Mouse (Mus musculus) kidney, adult 2 months (tissue): ENCODE data around the gene Psme2. TPM values are rescaled to one million over a fixed set of nuclear protein-coding genes. Genes with fewer than 3 reads are reported as not detected.
A peak's percentile ranks its signal among the peaks of the same experiment; 100 is the strongest.

Experiments used
- DNase-seq: peaks from one replicate; pipeline ENCODE4 v3.0.0; 2021
- H3K27ac ChIP-seq: fragments of 200-500 bp; 2 replicates; pipeline ENCODE4 v1.5.1; 2012; ENCODE audit warnings: low read depth, low read length, control low read depth, inconsistent platforms; ENCODE audit not compliant: insufficient read depth
- H3K27me3 ChIP-seq: fragments of 200-500 bp; replicated peaks from 2 replicates; pipeline ENCODE4 v1.6.1; 2012; ENCODE audit warnings: mild to moderate bottlenecking, moderate library complexity, low read length, inconsistent platforms; ENCODE audit not compliant: control insufficient read depth, insufficient read depth
- H3K36me3 ChIP-seq: fragments of 200-500 bp; 2 replicates; pipeline ENCODE4 v1.6.1; 2012; ENCODE audit warnings: mild to moderate bottlenecking, moderate library complexity, low read length, inconsistent platforms; ENCODE audit not compliant: control insufficient read depth, insufficient read depth
- H3K4me1 ChIP-seq: fragments of 200-500 bp; 2 replicates; pipeline ENCODE4 v1.6.1; 2011; ENCODE audit warnings: low read length; ENCODE audit not compliant: control insufficient read depth, insufficient read depth
- H3K4me3 ChIP-seq: fragments of 200-500 bp; 2 replicates; pipeline ENCODE4 v1.5.1; 2011; ENCODE audit warnings: mild to moderate bottlenecking, low read depth, low read length, control low read depth; ENCODE audit not compliant: insufficient read depth
- CTCF ChIP-seq: fragments of 200-500 bp; conservative IDR thresholded peaks from 2 replicates; pipeline ENCODE4 v1.5.1; 2011; ENCODE audit warnings: low read depth, mild to moderate bottlenecking, control low read depth, low read length, moderate library complexity, mixed read lengths; ENCODE audit not compliant: insufficient read depth, insufficient read length
- POLR2A ChIP-seq: fragments of 200-500 bp; IDR thresholded peaks from one replicate; pipeline ENCODE4 v1.6.1; 2011; ENCODE audit warnings: low read depth, low read length, control low read depth
- WGBS: fragments of 180-500 bp; shearing (Covaris S2); methylation state at CpG from one replicate; pipeline ENCODE4 v1.1.7; 2018; 5-methylcytosine and 5-hydroxymethylcytosine counted together
- polyA plus RNA-seq: library from polyadenylated mRNA; depleted of rRNA; stranded (reverse); fragments of >200 nt; gene quantifications from 2 replicates; pipeline ENCODE4 v1.2.3, GENCODE M21; 2012

The Psme2 gene
- polyA plus RNA-seq, 1 experiment = 60.2 TPM

DNA sequence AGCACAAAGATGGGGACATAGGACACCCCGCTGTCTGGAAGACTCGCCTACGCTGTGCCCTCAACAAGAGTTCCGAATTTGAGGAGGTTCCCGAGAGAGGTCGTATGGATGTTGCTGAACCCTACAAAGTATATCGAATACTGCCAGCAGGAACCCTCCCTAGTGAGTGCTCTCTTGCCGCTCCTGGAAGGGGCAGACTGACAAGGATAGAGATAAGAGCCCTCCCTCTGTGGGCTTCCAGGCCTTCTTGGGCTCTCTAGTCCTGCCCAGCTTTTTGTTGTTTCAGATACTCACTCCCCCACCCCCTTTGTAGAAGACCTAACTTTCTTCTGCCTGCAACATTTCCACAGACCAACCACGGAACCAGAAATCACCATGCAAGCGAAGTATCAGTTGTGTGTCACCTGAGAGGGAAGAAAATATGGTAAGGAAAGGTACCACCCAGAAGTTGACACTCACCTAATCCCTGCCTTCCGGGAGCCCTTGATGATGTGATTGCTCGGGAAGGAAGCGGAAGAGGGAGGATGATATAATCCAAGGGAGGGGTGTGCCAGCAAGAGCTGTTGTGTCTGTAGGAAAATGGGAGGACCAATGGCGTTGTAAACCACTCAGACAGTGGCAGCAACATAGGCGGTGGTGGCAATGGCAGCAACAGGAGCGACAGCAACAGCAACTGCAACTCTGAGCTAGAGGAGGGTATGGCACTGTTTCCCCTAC lies 15.0 kb upstream of the Psme2 start:
- H3K4me3 ChIP-seq = no peak overlapping the region
- H3K27me3 ChIP-seq = no peaks in the 10 kb centered on the region
- no peak overlapping the region for H3K27ac ChIP-seq
- no peak for DNase-seq
- H3K36me3 ChIP-seq = peaks cover 10% of the 10 kb centered on the region
- TF ChIP-seq CTCF (no peak), POLR2A (no peak)
- H3K4me1 ChIP-seq = peaks cover 6% of the 10 kb centered on the region; the same call in 1 of the 2 replicates
- 91% methylated on average over 16 of the region's 16 CpGs for WGBS

DNA sequence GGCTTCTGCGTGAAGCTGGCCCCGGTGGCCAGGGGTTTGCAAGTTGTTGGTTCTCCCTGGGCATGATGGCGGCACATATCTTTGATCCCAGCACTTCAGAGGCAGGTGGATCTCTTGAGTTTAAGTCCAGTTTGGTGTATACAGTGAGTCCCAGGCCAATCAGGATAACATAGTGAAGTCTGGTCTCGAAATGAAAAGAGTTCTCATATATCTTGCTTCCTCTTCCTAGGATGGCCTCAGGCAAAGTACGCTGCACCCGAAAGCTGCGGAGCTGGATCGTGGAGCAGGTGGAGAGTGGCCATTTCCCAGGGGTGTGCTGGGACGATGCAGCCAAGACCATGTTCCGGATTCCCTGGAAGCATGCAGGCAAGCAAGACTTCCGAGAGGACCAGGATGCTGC lies 13.9 kb upstream of the Psme2 start:
- Histone ChIP-seq H3K27me3 (no peaks in the 10 kb centered on the region), H3K36me3 (peaks cover 10% of the 10 kb centered on the region), H3K4me3 (peak overlapping the region; percentile 37), H3K27ac (peak overlapping the region; percentile 69), H3K4me1 (peaks cover 6% of the 10 kb centered on the region; the same call in 1 of the 2 replicates)
- WGBS = 75% methylated on average over 11 of the region's 11 CpGs
- DNase-seq = no peak
- TF ChIP-seq POLR2A = no peak
- TF ChIP-seq CTCF = no peak

GRCm38 (mm10) chr14:55603633-55604576 lies 13.0 kb upstream of the Psme2 start:
- H3K27ac ChIP-seq = peak overlapping the region; percentile 97
- 6% methylated on average over 19 of the region's 19 CpGs for WGBS
- H3K36me3 ChIP-seq = peaks cover 10% of the 10 kb centered on the region
- TF ChIP-seq POLR2A = peak; percentile 40
- peak; percentile 95 for TF ChIP-seq CTCF
- DNase-seq = peak; percentile 98
- peaks cover 6% of the 10 kb centered on the region; the same call in 1 of the 2 replicates for H3K4me1 ChIP-seq
- H3K4me3 ChIP-seq = peak overlapping the region; percentile 68
- H3K27me3 ChIP-seq = no peaks in the 10 kb centered on the region

DNA sequence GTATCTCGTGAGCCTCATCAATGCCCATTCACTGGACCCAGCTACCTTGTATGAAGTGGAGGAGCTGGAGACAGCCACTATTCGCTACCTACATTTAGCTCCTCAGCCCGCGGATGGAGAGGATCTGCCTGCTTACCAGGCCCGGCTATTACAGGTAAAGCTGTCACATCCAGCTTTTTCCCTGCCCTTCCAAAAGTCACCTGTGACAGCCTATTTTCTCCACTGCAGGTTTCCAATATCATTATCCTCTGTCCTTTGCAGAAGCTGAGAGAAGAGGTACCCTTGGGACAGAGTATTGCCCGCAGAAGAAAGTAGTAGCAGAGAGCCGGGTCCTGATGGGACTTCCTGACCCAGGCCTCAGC lies 12.3 kb upstream of the Psme2 start, which contains the start of gene Irf9:
Irf9 (plus strand) TSS at position 301 of the 362 bp plus-strand sequence.
- H3K36me3 ChIP-seq = peaks cover 4% of the 10 kb centered on the region; the same call in 1 of the 2 replicates
- TF ChIP-seq CTCF (no peak), POLR2A (no peak)
- peak within 1 kb of the TSS; percentile 68 for H3K4me3 ChIP-seq
- no peaks in the 10 kb centered on the region for H3K27me3 ChIP-seq
- DNase-seq = no peak
- H3K27ac ChIP-seq = peak within 1 kb of the TSS; percentile 97
- H3K4me1 ChIP-seq = peaks cover 6% of the 10 kb centered on the region; the same call in 1 of the 2 replicates
- 62% methylated on average over 7 of the region's 7 CpGs for WGBS

- no peak overlapping the region for H3K4me3 ChIP-seq
- H3K4me1 ChIP-seq = 0 out of 2 replicates have a peak, but pooled peaks cover 3% of the 10 kb centered on the region
- no peaks in the 10 kb centered on the region for H3K27me3 ChIP-seq
- DNase-seq = no peak
- no peak for TF ChIP-seq POLR2A
- TF ChIP-seq CTCF = no peak
- WGBS = 91% methylated on average over 21 of the region's 21 CpGs
- no peak overlapping the region for H3K27ac ChIP-seq
- peaks cover 10% of the 10 kb centered on the region for H3K36me3 ChIP-seq
Observed at GRCm38 (mm10) chr14:55598521-55599390, 7.8 kb upstream of the Psme2 start.

DNA sequence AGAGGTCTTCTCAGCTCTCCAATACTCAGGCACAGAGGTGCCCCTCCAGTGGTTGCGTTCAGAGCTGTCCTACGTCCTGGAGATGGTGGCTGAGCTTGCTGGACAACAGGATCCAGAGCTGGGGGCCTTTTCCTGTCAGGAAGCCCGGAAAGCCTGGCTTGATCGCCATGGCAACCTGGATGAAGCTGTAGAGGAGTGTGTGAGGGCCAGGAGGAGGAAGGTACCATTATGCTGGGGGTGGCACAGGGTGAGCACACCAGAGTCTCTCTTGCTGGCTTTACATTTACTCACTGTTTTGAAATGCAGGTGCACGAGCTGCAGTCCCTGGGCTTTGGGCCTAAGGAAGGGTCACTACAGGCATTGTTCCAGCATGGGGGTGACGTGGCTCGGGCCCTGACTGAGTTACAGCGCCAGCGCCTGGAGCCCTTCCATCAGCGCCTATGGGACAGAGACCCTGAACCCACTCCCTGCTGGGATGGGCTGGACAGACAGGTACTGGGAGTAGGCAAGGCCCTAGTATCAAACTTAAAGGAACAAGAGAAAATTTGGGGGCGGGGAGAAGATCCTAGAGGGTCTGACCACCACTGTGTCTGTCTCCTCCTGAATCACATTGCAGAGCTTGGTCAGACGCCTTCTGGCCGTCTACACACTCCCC lies 5.2 kb upstream of the Psme2 start:
- Histone ChIP-seq H3K4me1 (no peaks in the 10 kb centered on the region), H3K36me3 (peaks cover 9% of the 10 kb centered on the region), H3K4me3 (no peak overlapping the region), H3K27ac (no peak overlapping the region), H3K27me3 (no peaks in the 10 kb centered on the region)
- no peak for TF ChIP-seq CTCF
- no peak for TF ChIP-seq POLR2A
- 84% methylated on average over 13 of the region's 13 CpGs for WGBS
- peak; percentile 28 for DNase-seq
